ENCODE assay signal across 18 mouse cellular contexts in genomic region chr9:95566931-95567330, GRCm38 (mm10). TPM values are rescaled to one million over a fixed set of nuclear protein-coding genes. Genes with fewer than 3 reads are reported as not detected.
DNase-seq lines count a peak whose midpoint lies in the region; ATAC-seq and TF ChIP-seq lines count a peak whose summit lies in the region.
"Had no signal": no experiment of that assay in that cellular context is flagged by ENCODE, and none has a peak within 500 bp of the region (broad histone marks: within the 10 kb centered on the region; RNA-seq: fewer than 3 reads in every experiment).

No protein-coding gene starts in this region.

- ATAC-seq in liver, embryonic 12.5 days, result no peak
- ATAC-seq: forebrain, embryonic 13.5 days had no signal

- H3K4me2 ChIP-seq in liver, embryonic 12.5 days, result no peak overlapping the region
- H3K4me2 ChIP-seq: forebrain, embryonic 13.5 days; liver, embryonic 11.5 days; lung, embryonic 15.5 days; neural tube, embryonic 12.5 days had no signal

- no peak for TF ChIP-seq CTCF in liver, adult 2 months (IDR thresholded peaks at IDR 0.05; ENCODE audit: low read depth, low read length)

- no peak overlapping the region for H3K4me3 ChIP-seq in liver, adult 2 months (ENCODE audit: insufficient read depth, low read depth, low read length)
- no peak overlapping the region for H3K4me3 ChIP-seq in liver, embryonic 12.5 days
- H3K4me3 ChIP-seq: forebrain, embryonic 13.5 days; lung, embryonic 15.5 days; neural tube, embryonic 12.5 days had no signal

- 58% methylated on average over 5 of the region's 5 CpGs for WGBS in liver, adult 2 months
- 52% methylated on average over 5 of the region's 5 CpGs for WGBS in liver, embryonic 12.5 days (ENCODE audit: insufficient replicate concordance)

- no peaks in the 10 kb centered on the region for H3K9me3 ChIP-seq in liver, embryonic 12.5 days (replicated peaks)
- H3K9me3 ChIP-seq: forebrain, embryonic 13.5 days; lung, embryonic 15.5 days; neural tube, embryonic 12.5 days had no signal

- H3K36me3 ChIP-seq in liver, adult 2 months (ENCODE audit: control insufficient read depth, insufficient read depth, low read length), result peaks cover 20% of the 10 kb centered on the region; the same call in 1 of the 2 replicates
- no peaks in the 10 kb centered on the region for H3K36me3 ChIP-seq in liver, embryonic 12.5 days
- H3K36me3 ChIP-seq: lung, embryonic 15.5 days; neural tube, embryonic 12.5 days had no signal

- no peak for TF ChIP-seq POLR2A in liver, adult 2 months (IDR thresholded peaks at IDR 0.05; ENCODE audit: extremely low read depth, insufficient read depth, low read length)

- H3K27me3 ChIP-seq in liver, adult 2 months (ENCODE audit: control insufficient read depth, insufficient read depth, low read length), result no peaks in the 10 kb centered on the region
- peaks cover 49% of the 10 kb centered on the region for H3K27me3 ChIP-seq in liver, embryonic 12.5 days (replicated peaks)

- DNase-seq in cerebellum, adult 11-12 months, result peak; percentile 44
- no peak for DNase-seq in cerebellum, adult 11 months
- DNase-seq in liver, adult 2 months (ENCODE audit: extremely low read depth, low read depth, low spot score), result no peak
- peak; percentile 67 for DNase-seq in R1 (ENCODE audit: low read depth, low spot score)
- DNase-seq in cerebellum, postnatal 25 days, result peak; percentile 59 to 73
- no peak for DNase-seq in gastrocnemius, adult 8-10 months (ENCODE audit: low spot score in 2 of 2)
- DNase-seq in right cerebral cortex, adult 2 months (ENCODE audit: low spot score in 2 of 2), result no peak
- DNase-seq: adrenal gland, postnatal 36 days; heart, adult 18-20 months; kidney, adult 9 months; kidney, postnatal 4 days; right cerebral cortex, postnatal 25 days; thymus, postnatal 14 days had no signal

- H3K9ac ChIP-seq in liver, adult 2 months (ENCODE audit: low read depth, low read length), result no peak overlapping the region
- no peak overlapping the region for H3K9ac ChIP-seq in liver, embryonic 12.5 days
- H3K9ac ChIP-seq: forebrain, embryonic 13.5 days; lung, embryonic 15.5 days; neural tube, embryonic 12.5 days had no signal

- H3K4me1 ChIP-seq in liver, adult 2 months (ENCODE audit: control insufficient read depth, insufficient read depth, low read length), result peaks cover 12% of the 10 kb centered on the region
- H3K4me1 ChIP-seq in liver, embryonic 12.5 days, result 0 out of 2 replicates have a peak, but pooled peaks cover 5% of the 10 kb centered on the region
- H3K4me1 ChIP-seq: forebrain, embryonic 13.5 days; lung, embryonic 15.5 days; neural tube, embryonic 12.5 days had no signal

- 0 out of 2 replicates have a peak overlapping the region, but pooled peaks have one; percentile 11 for H3K27ac ChIP-seq in liver, adult 2 months (replicated peaks; ENCODE audit: insufficient read depth, low read depth, low read length)
- no peak overlapping the region for H3K27ac ChIP-seq in liver, embryonic 12.5 days
- H3K27ac ChIP-seq: forebrain, embryonic 13.5 days; lung, embryonic 15.5 days; neural tube, embryonic 12.5 days had no signal

- H3K79me2 ChIP-seq in liver, adult 2 months (ENCODE audit: control insufficient read depth, insufficient read depth, low read length), result peaks cover 9% of the 10 kb centered on the region; the same call in 1 of the 2 replicates

RNA-seq across cellular contexts. Expression of gene Paqr9, which starts 7.5 kb away (rescaled TPM):
- 56.1 and 56.8 TPM in 2 replicates for total RNA-seq in liver, adult 2 months (2014; rRNA removed)
- polyA plus RNA-seq in liver, adult 2 months (2012; rRNA removed), result 107 and 154 TPM in 2 replicates
- 14.2 and 14.3 TPM in 2 replicates for polyA plus RNA-seq in liver, embryonic 12.5 days (2016; fragmentation: Nextera tagmentation; extraction: Ambion mirVana)
- 1 to 10 TPM; 1.9 to 3.7 (median 2.3) TPM for total RNA-seq in gastrocnemius, adult 8-10 months (2022)

RNA-seq across cellular contexts. Expression of gene U2surp, which starts 55.1 kb away (rescaled TPM):
- total RNA-seq in liver, adult 2 months (2014; rRNA removed), result 18.1 and 21.8 TPM in 2 replicates
- 1.5 and 1.7 TPM in 2 replicates for polyA plus RNA-seq in liver, adult 2 months (2012; rRNA removed)
- 95.2 and 98.9 TPM in 2 replicates for polyA plus RNA-seq in liver, embryonic 12.5 days (2016; fragmentation: Nextera tagmentation; extraction: Ambion mirVana)
- 10 to 100 TPM; 20.8 to 27.5 (median 25.5) TPM for total RNA-seq in gastrocnemius, adult 8-10 months (2022)

Comparison
In these comparisons a context has a peak if more than half of its experiments do, and no peak if none do; other contexts are left out.
1. DNase-seq: peak in cerebellum, adult 11-12 months (single experiment), R1 (single experiment) and cerebellum, postnatal 25 days (2 of 2); none in cerebellum, adult 11 months (single experiment), liver, adult 2 months (single experiment), gastrocnemius, adult 8-10 months (0 of 2) and right cerebral cortex, adult 2 months (0 of 2).
2. RNA of gene Paqr9, which starts 7.5 kb away (total RNA-seq): 56.1 to 56.8 TPM in liver, adult 2 months; 1.9 to 3.7 TPM in gastrocnemius, adult 8-10 months; every median in the first group is over 10 times any median in the second.